Comparison of ENCODE assay signal across 13 mouse cellular contexts in genomic region chr15:94190081-94190488, GRCm38 (mm10).
DNase-seq lines count a peak whose midpoint lies in the region; ATAC-seq and TF ChIP-seq lines count a peak whose summit lies in the region.
"Had no signal": no experiment of that assay in that cellular context is flagged by ENCODE, and none has a peak within 500 bp of the region (broad histone marks: within the 10 kb centered on the region; RNA-seq: fewer than 3 reads in every experiment).

No protein-coding gene starts in this region.

- H3K4me3 ChIP-seq in heart, embryonic 14.5 days (ENCODE audit: control insufficient read depth in 1 of 2, insufficient read depth in 1 of 2, low read depth in 1 of 2, low read length in 2 of 2): no peak overlapping the region
- no peak overlapping the region for H3K4me3 ChIP-seq in embryonic facial prominence, embryonic 14.5 days (ENCODE audit: low read depth, low read length)
- no peak overlapping the region for H3K4me3 ChIP-seq in limb, embryonic 11.5 days (ENCODE audit: low read depth, low read length)
- no peak overlapping the region for H3K4me3 ChIP-seq in liver, postnatal 0 days (ENCODE audit: low read depth, low read length)
- H3K4me3 ChIP-seq: gastrocnemius, adult 2 months; left cerebral cortex, adult 2 months; liver, embryonic 12.5 days; midbrain, embryonic 13.5 days had no signal

- H3K27ac ChIP-seq in heart, embryonic 14.5 days (replicated peaks in 1 of 2; ENCODE audit: control insufficient read depth in 1 of 2, insufficient read depth in 1 of 2, low read depth in 2 of 2, low read length in 2 of 2): peak overlapping the region; percentile 43 to 53; a peak in 3 of 4 replicates
- 0 out of 2 replicates have a peak overlapping the region, but pooled peaks have one; percentile 17 for H3K27ac ChIP-seq in embryonic facial prominence, embryonic 14.5 days (replicated peaks; ENCODE audit: low read depth, low read length)
- H3K27ac ChIP-seq in limb, embryonic 11.5 days (replicated peaks; ENCODE audit: low read depth, low read length): no peak overlapping the region
- H3K27ac ChIP-seq in liver, postnatal 0 days (ENCODE audit: low read depth): no peak overlapping the region
- H3K27ac ChIP-seq: gastrocnemius, adult 2 months; kidney, postnatal 0 days; left cerebral cortex, adult 2 months; liver, embryonic 12.5 days; midbrain, embryonic 13.5 days had no signal

- no peak for ATAC-seq in heart, embryonic 14.5 days (ENCODE audit: insufficient number of reproducible peaks, insufficient read depth, low FRiP score, low read depth)
- ATAC-seq in embryonic facial prominence, embryonic 14.5 days (ENCODE audit: low read depth): peak; percentile 84
- ATAC-seq in limb, embryonic 11.5 days (ENCODE audit: insufficient number of reproducible peaks, low FRiP score, low TSS enrichment, low read depth): no peak
- no peak for ATAC-seq in liver, postnatal 0 days
- ATAC-seq: liver, embryonic 12.5 days; midbrain, embryonic 13.5 days had no signal

- no peaks in the 10 kb centered on the region for H3K36me3 ChIP-seq in heart, embryonic 14.5 days (ENCODE audit: control insufficient read depth, insufficient read depth, low read length)
- H3K36me3 ChIP-seq in embryonic facial prominence, embryonic 14.5 days (ENCODE audit: control insufficient read depth, insufficient read depth, low read length): no peaks in the 10 kb centered on the region
- H3K36me3 ChIP-seq in limb, embryonic 11.5 days (ENCODE audit: control insufficient read depth, insufficient read depth, low read length): no peaks in the 10 kb centered on the region
- no peaks in the 10 kb centered on the region for H3K36me3 ChIP-seq in liver, postnatal 0 days (replicated peaks; ENCODE audit: insufficient read depth, low read length)
- H3K36me3 ChIP-seq: liver, embryonic 12.5 days; midbrain, embryonic 13.5 days had no signal

- H3K9ac ChIP-seq in heart, embryonic 14.5 days (ENCODE audit: low read length): no peak overlapping the region
- no peak overlapping the region for H3K9ac ChIP-seq in embryonic facial prominence, embryonic 14.5 days (ENCODE audit: low read depth, low read length)
- no peak overlapping the region for H3K9ac ChIP-seq in limb, embryonic 11.5 days (ENCODE audit: low read length)
- no peak overlapping the region for H3K9ac ChIP-seq in liver, postnatal 0 days (replicated peaks)
- H3K9ac ChIP-seq: liver, embryonic 12.5 days; midbrain, embryonic 13.5 days had no signal

- no peak for TF ChIP-seq EP300 in liver, postnatal 0 days (IDR thresholded peaks at IDR 0.05; ENCODE audit: low read depth)

- peaks cover 10 to 32% of the 10 kb centered on the region in 2 experiments for H3K4me1 ChIP-seq in heart, embryonic 14.5 days (ENCODE audit: control insufficient read depth in 2 of 2, insufficient read depth in 2 of 2, low read length in 2 of 2)
- H3K4me1 ChIP-seq in embryonic facial prominence, embryonic 14.5 days (ENCODE audit: control insufficient read depth, insufficient read depth, low read length): peaks cover 10% of the 10 kb centered on the region
- H3K4me1 ChIP-seq in limb, embryonic 11.5 days (ENCODE audit: control insufficient read depth, insufficient read depth, low read length): 0 out of 2 replicates have a peak, but pooled peaks cover 9% of the 10 kb centered on the region
- no peaks in the 10 kb centered on the region for H3K4me1 ChIP-seq in liver, postnatal 0 days (ENCODE audit: insufficient read depth)
- H3K4me1 ChIP-seq: liver, embryonic 12.5 days had no signal

- TF ChIP-seq CTCF in liver, postnatal 0 days (IDR thresholded peaks at IDR 0.05; ENCODE audit: low read depth): no peak

- 29% methylated on average over 7 of the region's 7 CpGs for WGBS in heart, embryonic 14.5 days
- 18% methylated on average over 7 of the region's 7 CpGs for WGBS in embryonic facial prominence, embryonic 14.5 days
- 16% methylated on average over 7 of the region's 7 CpGs for WGBS in limb, embryonic 11.5 days
- WGBS in liver, postnatal 0 days (ENCODE audit: insufficient replicate concordance): 75% methylated on average over 7 of the region's 7 CpGs

- no peaks in the 10 kb centered on the region for H3K27me3 ChIP-seq in heart, embryonic 14.5 days (ENCODE audit: control insufficient read depth, insufficient read depth, low read length)
- H3K27me3 ChIP-seq in embryonic facial prominence, embryonic 14.5 days (replicated peaks; ENCODE audit: control insufficient read depth, insufficient read depth, low read length): no peaks in the 10 kb centered on the region
- H3K27me3 ChIP-seq in limb, embryonic 11.5 days (ENCODE audit: control insufficient read depth, insufficient read depth, low read length): no peaks in the 10 kb centered on the region
- no peaks in the 10 kb centered on the region for H3K27me3 ChIP-seq in liver, postnatal 0 days (ENCODE audit: insufficient read depth, low read length)
- H3K27me3 ChIP-seq: liver, embryonic 12.5 days; midbrain, embryonic 13.5 days had no signal

- no peak for DNase-seq in heart, adult 18-20 months
- peak; percentile 54 for DNase-seq in embryo, embryonic 10 days (ENCODE audit: low spot score)
- peak; percentile 88 for DNase-seq in embryonic facial prominence, embryonic 14.5 days (ENCODE audit: low spot score)
- DNase-seq in limb, embryonic 11.5 days (ENCODE audit: low spot score): peak; percentile 60
- no peak for DNase-seq in kidney, postnatal 36 days
- DNase-seq in liver, postnatal 0 days: no peak
- DNase-seq: gastrocnemius, adult 2 months; thymus, postnatal 14 days had no signal

- H3K4me2 ChIP-seq in heart, embryonic 14.5 days (ENCODE audit: low read length): peak overlapping the region; percentile 20
- no peak overlapping the region for H3K4me2 ChIP-seq in embryonic facial prominence, embryonic 14.5 days (ENCODE audit: low read depth, low read length)
- H3K4me2 ChIP-seq in limb, embryonic 11.5 days (ENCODE audit: low read depth, severe bottlenecking): peak overlapping the region; percentile 5; the same call in 1 of the 2 replicates
- H3K4me2 ChIP-seq in liver, postnatal 0 days (ENCODE audit: low read depth, low read length): no peak overlapping the region
- H3K4me2 ChIP-seq: liver, embryonic 12.5 days; midbrain, embryonic 13.5 days had no signal

- no peaks in the 10 kb centered on the region for H3K9me3 ChIP-seq in heart, embryonic 14.5 days (ENCODE audit: control insufficient read depth, low read length)
- H3K9me3 ChIP-seq in embryonic facial prominence, embryonic 14.5 days (ENCODE audit: control insufficient read depth, low read length): no peaks in the 10 kb centered on the region
- no peaks in the 10 kb centered on the region for H3K9me3 ChIP-seq in limb, embryonic 11.5 days (ENCODE audit: control insufficient read depth, low read length)
- H3K9me3 ChIP-seq in liver, postnatal 0 days (ENCODE audit: low read length): no peaks in the 10 kb centered on the region
- H3K9me3 ChIP-seq: liver, embryonic 12.5 days; midbrain, embryonic 13.5 days had no signal

Comparison
In these comparisons a context has a peak if more than half of its experiments do, and no peak if none do; other contexts are left out.
1. H3K27ac ChIP-seq: peak in heart, embryonic 14.5 days (2 of 2) and embryonic facial prominence, embryonic 14.5 days (single experiment); none in limb, embryonic 11.5 days (single experiment) and liver, postnatal 0 days (single experiment).
2. H3K4me2 ChIP-seq: peak in heart, embryonic 14.5 days (single experiment) and limb, embryonic 11.5 days (single experiment); none in embryonic facial prominence, embryonic 14.5 days (single experiment) and liver, postnatal 0 days (single experiment).
3. DNase-seq: peak in embryo, embryonic 10 days (single experiment), embryonic facial prominence, embryonic 14.5 days (single experiment) and limb, embryonic 11.5 days (single experiment); none in heart, adult 18-20 months (0 of 2), kidney, postnatal 36 days (0 of 2) and liver, postnatal 0 days (single experiment).